Mouse (Mus musculus) urinary bladder, postnatal 10 days (tissue): Measurements from ENCODE around the gene Sorcs3.

Experiments used
- DNase-seq: peaks from one replicate; pipeline ENCODE4 v3.0.0; 2022; ENCODE audit warnings: low spot score

The Sorcs3 gene

DNA sequence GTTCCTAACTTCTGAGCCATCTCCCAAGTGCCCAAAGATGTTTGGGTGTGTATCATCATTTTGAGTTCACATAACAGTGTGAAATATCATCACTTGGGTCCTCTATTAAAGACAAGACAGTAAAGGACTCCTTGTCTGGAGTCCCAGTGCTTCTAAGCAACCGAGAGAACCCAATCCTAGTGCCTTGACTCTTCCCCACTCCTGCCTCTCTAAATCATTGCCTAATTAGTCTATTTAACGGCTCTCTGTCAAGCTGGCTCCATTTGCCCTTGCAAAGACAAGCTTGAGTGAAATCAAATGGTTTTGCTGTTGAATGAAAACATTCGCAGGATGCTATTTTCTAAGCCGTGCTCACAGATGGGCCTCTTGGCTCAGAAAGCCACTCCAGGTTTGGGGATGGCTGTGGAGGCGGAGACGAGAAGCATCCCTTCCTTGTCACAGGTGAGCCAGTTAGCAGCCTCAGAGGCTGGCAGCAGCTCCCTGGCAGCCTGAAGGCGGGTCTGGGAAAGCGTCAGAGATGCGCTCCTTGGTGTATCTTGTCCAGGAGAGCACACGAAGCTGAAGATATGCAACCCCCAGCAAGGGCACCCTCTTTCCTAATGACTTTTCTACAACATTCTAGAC, 79.9 kb downstream of the Sorcs3 start:
- DNase-seq: no peak

DNA sequence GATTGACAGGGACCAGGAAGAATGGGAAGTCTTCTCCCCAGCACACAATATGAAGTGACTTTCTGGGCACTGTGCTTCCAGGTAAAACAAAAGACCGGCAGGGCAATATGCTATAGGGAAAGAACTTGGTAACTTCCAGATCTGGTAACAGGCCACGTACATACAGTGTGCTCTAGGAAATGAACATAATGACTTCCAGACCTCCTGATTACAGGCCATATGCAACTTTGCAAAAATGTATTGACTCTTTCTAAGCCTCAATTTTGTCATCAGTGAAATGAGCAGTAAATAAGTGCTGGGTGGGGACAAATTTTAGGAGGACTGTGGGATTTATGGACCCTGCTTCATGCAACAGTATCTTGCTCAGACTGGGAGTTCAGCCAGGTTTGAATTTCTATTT, 88.4 kb downstream of the Sorcs3 start:
- DNase-seq: no peak

DNA sequence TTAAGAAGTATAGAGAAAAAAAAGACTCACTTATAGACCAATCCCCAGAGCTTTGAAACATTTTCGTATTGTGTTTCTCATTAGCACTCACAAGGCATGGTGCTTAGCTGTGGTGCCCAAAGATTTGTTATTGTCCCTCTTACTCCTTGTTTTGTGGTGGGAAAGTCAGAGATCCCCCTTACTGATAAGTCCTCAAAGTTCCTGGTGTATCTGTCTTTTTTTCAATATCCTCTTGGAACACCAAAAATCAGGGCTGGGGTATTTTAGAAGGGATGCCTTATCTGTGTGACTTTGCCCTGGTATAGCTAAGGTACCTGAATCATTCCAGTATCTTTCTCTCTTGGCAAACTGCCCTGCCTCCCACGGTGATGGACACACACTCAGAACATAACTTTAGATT, 92.6 kb downstream of the Sorcs3 start:
- DNase-seq: no peak

DNA sequence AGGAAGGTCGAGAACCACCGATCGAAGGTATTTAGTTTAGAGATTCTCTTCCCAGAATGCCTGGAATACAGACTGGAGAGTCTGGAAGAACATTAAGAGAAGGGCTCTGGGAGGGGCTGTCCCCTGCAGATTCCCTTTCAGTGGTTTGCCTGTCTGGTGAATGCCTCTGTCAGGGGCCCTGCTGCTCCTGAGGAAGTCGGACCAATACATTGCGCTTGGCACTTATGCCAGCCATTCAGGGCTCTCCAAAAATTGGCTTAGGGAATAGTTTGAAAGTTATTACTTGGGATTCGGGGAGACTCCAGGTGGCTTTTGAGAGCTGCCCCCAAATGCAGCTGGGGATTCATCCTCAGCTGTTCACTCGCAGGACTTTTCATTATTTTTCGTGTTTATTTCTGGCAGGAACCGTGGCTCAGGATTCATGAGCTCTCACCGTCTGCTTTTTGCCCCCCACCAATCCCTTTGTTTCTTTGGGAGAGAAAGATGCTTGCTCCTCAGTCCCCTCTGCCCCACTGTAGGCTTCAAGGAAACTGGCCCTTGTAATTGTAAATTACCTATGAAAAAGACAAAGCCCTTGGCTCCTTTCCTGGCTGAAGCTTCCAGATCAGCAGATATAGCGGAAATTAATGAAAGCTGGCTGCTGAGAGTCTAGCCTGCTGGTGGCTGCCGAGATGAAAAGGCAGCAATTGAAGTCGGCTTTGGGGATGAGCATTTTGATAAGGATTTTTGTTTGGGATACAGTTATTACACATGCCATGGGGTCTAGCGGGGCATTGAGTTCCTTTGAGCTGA, 94.8 kb downstream of the Sorcs3 start:
- DNase-seq: no peak

DNA sequence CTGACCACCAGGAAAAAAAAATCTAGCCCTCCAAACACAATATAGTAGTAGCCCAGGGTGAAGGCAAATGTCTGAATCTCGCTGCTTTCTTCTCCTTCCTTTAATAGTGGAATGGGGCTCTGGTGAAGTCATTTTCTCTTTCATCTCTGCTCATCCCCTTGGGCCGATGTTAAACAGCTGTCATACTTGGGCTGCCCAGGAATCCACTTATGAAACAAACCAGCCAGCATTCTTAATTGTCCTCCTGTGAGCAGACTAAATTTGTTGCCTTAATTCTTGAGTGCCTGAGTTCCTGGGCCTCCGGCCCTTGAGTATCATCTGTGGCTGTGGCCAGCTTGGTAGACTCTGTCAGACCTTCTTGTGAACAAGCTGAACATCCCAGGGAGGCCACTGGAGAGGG, 95.5 kb downstream of the Sorcs3 start:
- DNase-seq: no peak

DNA sequence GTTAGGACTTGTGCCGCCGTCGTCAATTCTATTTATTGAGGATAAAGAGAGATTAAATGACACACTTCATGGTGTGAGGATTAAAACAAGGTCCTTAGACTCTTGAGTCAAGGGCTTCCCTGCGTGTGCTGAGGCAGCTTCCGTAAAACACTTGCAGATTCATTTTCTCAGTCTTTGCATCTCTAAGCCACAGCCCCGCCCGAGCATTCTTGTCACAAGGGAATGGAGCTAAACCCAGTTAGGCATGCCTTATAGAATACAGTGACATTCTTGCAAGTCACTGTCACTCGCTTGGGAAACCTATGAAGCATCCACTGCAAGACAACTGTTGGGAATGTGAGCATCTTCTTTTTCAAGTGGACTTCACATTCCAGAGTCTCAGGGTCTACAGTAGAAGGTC, 102.5 kb downstream of the Sorcs3 start:
- no peak for DNase-seq

DNA sequence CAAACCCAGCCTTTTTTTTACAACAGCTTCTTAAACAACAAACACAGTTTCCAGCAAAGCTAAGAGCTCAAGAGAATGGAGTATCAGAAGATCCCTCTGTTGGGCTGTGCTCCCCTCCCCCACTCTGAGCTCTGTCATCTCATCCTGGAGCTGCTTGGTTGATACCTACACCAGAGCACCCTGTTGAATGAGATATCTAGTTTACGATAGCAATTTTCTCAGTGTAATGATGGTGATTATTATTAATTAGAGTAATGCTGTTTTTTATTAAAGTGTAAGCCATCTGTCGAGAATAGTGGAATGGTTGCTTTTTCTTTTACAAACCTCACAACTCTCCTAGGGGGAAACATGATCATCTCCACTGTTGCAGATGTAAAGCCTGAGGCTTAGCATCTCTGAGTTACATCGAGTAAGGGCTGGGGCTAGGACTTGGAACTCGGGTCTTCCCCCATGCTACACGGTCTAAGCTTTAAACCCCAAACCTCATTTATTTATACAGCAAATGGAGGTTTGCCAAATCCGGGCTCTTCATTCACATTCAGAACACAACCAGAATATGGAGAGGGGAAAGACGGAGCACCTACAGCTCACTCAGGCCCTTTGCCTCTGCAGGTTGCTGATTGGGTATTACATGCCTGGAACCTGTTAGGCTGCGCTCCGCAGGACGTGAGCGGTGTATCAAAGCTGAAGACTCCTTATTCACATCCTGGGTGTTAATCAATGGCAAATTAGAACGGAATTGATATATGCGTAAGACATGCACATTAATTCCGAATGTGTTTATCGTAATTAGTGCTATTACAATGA, 103.9 kb downstream of the Sorcs3 start:
- DNase-seq: no peak

DNA sequence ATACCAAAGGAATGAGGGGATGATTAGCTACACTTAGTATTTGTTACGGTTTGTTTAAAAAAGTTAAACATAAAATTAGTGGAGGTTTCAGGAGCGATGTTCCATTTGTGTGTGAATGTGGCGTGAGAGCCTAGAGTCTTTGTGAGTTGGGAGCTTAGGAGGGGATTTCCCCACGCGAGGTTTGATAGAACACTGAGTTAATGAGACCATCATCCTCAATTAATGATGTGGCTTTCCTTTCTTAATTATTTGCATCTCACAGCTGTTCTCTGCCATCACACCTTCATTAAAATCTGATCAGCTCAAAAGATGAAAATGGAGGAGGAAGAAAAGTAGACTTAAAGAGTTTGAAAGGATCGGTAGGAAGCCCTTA, 104.5 kb downstream of the Sorcs3 start:
- DNase-seq: no peak

DNA sequence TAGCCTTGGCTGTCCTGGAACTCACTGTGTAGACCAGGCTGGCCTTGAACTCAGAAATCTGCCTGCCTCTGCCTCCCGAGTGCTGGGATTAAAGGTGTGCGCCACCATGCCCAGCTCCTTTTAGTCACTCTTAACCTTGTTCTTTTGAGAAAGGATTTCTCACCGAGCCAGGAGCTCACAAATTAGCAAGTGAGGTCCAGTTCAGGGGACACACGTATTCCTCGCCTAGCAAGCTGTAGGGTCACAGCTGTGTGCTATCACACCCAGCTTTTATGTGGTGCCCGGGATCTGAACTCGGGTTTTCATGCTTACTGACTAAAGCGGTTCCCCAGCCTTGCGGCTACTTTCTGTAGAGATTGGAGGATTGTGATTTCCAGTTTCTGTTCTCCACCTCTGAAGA, 108.0 kb downstream of the Sorcs3 start:
- DNase-seq: no peak

DNA sequence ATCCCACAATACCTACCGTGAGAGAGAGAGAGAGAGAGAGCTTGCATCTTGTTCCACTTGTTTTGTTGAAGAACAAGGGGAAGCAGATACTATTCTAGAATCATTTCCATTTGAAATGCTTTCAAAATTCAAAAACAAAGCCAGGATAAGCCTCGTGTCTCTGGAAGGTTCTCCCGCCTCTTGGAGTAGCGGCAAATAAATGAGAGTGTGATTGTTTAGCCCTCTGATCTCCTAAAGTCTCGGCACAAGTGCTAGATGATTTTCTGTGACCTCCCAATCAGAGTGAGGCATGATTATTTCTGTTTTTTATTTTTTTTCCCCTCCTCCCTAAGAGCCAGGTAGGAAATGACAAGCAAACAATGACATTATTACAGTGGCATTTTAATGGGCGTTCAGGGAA, 121.3 kb downstream of the Sorcs3 start:
- DNase-seq: no peak

DNA sequence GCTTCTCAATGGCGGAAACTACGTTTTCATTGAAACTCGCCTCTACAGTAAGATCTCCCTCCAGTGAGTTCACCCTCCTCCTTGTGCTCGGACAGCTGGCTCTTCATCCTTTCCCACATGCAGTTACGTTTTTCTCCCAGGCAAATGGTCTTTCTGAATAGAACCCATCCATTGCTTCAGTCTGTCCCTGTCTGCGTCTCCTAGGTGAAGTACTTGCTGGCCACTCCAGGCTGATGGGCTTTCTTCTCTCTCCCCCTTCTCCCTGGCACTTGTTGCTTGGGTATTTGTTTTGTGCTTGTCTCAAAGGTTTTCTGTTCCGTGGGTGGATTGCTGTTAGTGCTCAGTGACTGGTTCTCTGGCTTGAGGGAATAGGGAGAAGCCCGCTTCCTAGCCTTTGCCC, 122.3 kb downstream of the Sorcs3 start:
- no peak for DNase-seq

DNA sequence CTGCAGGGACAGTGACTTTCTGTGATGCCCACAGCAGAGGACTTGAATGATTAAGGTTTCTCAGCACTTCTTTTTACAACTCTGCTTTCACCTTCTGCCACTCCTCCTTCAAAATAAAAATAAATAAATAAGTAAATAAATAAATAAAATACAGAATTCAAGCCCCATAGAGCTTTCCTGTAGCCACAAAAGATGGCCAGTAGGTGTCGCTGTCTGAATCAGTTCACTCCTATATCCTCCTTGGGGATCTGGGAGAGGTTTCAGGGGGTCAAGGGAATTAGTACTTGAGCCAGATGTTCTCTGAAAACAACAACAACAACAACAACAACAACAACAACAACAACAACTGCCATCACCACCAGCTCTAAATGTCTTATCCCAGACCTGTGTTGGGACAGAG, 125.8 kb downstream of the Sorcs3 start:
- no peak for DNase-seq

DNA sequence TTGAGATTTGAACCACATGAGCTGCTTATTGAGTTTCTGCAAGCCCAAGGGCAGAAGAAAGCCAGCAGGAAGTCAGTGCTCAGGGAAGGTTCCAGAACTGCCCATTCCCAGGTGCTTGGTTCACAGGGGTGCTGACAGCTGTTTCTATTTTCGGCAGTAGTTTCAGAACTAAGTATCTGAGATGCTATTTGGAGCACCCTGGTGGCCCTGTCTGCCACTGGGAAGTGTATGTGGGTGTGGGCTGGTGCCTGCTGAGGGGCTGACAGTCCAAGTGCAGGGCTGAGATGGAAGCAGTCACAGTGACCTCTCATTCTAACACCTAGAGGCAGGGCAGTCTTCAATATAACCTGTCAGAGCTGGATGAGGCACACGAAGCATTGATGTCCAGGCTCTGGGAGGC, 127.3 kb downstream of the Sorcs3 start:
- no peak for DNase-seq

DNA sequence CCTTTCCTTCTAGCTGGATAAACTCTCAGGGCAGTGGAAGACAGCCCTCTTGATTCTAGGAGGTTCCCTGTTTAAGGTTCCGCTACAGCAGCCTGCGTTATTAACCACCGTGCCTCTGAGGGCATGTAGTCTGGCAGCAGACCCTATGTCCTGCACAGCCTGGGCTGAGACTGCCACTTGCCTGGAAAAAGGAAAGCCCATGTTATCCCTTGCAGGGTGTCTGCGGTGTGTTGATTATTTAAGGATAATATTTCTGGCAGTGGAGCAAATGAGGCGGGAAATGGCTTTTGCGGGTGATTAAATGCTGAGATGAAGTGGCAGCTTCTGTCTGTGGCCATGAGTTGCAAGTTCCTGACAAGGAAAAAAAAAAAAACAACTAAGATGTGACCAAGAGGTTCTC, 131.6 kb downstream of the Sorcs3 start:
- no peak for DNase-seq

DNA sequence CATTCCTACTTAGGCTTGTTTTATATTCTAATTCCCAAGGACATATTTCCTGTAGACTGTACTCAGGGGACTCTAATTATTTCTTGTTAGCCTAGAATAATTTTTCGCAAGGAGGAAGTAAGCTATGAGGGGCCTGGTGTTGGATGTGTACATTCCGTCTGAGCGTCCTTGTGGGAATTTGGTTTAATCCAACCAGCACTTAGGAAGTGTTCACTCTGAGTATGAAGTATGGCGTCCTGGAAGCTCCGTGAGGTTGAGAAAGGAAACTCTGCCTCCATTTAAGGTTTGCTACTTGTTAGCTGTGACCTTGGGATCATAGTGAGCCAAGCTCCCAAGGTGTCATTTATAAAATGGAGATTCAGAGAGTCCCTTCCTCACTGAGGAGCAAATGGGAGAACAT, 132.3 kb downstream of the Sorcs3 start:
- DNase-seq: no peak

DNA sequence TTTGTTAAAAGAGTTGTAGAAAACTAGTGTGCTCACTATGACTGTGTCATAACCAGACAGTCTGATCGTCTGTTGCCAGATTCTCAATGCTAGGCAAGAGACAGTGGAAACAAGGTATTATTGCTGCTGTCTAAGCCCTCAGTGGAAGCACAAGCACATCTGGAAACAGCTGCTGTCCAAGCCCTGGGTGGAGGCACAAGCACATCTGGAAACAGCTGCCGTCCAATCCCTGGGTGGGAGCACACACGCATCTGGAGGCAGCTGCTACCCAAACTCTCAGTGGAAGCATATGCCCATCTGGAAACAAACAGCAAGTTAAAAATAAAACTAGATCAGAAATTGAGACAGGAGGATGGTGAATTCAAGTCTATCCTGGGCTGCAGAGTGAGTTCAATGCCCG, 136.9 kb downstream of the Sorcs3 start:
- DNase-seq: no peak

DNA sequence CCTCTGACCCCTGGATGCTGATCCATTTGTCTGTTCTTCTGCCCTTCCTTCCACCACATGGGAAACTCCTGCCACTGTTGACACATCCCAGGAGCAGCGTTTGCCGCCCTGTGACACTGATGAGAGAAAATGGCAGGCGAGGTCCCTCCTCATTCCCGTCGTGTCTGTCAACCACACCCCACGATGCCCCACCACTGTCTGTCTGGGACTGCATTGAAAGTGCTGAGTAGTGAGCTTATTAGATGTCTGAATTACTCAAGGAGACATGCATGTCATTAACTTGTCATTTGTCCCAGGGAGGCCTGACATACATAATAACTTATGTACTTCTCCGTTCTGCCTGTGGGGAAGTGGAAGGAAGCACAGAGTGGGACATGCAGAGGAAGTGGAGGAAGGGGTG, 137.6 kb downstream of the Sorcs3 start:
- DNase-seq: no peak

DNA sequence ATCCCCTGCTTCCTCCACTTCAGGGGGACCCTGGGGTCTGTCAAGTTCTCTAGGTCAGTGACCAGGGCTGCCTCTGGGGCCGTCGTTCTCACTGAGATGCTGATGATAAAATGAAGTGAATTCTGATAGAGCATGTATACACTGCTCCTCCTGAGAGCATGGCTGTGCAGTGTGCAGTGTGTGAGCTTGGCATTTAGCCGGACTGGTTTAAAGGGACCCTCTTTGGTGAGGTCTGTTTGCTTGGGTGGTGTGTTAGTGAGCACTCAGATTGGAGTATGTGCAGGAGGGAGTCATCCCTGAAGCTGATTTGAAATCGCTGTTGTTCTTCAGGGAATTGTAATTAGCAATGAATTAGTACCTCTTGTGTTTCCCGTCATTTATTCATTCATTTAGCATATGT, 141.3 kb downstream of the Sorcs3 start:
- DNase-seq: no peak

DNA sequence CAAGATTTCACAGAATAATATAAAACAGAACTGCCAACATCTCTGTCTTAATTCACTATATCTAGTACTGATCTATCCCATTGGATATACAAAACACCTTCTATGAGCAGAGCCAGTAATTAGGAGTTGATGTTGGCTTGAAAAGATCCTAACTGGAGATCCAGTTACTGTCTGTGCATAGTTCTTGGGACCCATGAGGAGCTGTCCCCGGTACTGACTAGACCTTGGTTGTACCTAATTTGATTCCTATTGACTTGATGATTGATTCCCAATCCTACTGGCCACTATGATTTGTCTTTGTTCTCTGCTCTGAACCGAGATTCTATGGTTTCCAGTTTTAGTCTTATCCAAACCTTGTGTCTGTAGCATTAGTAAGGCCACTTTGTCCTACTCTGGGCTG, 151.0 kb downstream of the Sorcs3 start:
- no peak for DNase-seq

DNA sequence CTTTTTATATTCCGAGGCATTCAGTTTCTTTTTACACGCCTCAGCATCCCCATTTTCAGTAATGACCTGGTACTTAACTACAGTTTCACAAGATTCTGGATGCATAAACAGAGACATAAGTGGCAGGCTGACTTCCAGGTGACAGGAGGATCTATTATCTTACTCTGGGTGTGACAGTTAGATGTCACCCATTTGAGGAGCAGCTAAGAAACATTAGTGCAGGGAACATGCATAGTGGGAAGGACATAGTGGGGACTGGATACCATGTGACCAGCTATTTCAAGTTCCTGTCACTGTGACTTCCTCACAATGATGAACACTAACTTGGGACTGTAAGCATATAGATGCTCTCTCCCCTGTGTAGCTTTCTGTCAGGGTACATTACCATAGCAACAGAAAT, 156.3 kb downstream of the Sorcs3 start:
- DNase-seq: no peak

DNA sequence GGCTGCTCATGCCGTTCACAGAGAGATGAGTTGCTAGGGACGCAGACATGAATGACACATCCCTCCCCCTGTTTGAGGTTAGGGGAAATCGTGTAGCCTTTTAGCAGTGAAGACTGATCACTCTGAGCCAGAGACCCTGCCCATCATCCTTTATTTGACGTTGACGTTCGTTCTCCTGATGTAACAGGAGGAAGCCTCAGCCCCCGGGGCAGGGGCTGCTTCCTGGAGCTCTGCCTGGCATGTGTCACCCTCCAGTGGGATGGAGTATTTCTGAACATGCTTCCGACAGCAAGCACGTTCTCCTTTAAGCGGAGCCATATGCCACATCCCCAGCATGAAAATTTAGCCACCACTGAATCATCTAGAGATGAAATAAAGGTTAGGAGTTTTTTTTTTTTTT, 162.2 kb downstream of the Sorcs3 start:
- DNase-seq: no peak

DNA sequence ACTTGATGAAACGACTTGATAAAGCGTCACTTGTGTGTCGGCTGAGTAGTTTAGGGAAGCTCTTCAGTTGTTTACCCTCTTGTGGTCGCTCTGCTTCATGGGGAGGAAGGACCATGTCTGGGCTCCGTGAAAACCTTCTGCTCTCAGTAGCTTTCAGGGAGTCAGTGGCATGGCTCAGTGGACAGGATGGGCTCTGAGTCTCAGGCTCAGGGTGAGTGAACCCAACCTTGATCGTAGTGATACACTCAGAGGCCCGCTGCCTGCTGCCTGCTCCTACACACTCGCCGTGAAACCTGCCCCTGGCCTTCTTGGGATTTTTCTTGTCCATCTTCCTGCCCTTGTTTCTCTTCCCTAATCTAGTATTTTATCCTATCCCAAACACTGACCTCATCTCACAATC, 166.0 kb downstream of the Sorcs3 start:
- DNase-seq: no peak

DNA sequence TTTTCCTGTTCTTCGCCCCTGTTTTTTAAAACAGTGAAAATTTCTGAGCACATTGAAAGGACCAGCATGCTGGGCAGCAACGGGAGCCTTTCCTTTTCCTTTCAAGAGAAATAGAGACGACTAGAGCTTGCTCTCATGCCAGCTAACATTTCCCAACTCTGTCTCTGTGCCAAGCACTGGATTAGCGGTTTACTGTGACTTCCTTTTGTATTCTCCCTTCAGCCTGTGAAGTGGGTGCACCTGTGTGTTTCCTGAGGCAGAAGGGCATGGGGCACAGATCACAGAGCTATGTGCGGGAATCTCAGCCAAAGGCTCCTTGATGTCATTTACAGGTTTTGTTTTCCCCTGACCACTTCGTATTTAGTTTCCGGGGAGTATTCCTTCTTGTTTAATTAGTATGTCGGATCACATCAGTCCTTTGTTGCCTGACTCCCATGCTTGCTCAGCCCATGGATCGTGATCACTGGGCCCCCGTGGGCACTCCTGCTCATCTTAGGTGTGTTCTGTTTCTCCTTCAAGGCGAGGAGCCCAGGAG, 172.2 kb downstream of the Sorcs3 start:
- no peak for DNase-seq
